Comparison of ENCODE assay signal across 9 mouse cellular contexts in genomic region chr8:105295256-105295655, GRCm38 (mm10). TPM values are rescaled to one million over a fixed set of nuclear protein-coding genes. Genes with fewer than 3 reads are reported as not detected.
DNase-seq lines count a peak whose midpoint lies in the region; ATAC-seq lines count a peak whose summit lies in the region.
"Had no signal": no experiment of that assay in that cellular context is flagged by ENCODE, and none has a peak within 500 bp of the region (broad histone marks: within the 10 kb centered on the region; RNA-seq: fewer than 3 reads in every experiment).

No protein-coding gene starts in this region.

- no peaks in the 10 kb centered on the region for H3K9me3 ChIP-seq in heart, embryonic 11.5 days (replicated peaks; ENCODE audit: control insufficient read depth, low read length)
- H3K9me3 ChIP-seq in megakaryocyte, embryonic 14.5 days, result no peaks in the 10 kb centered on the region
- no peaks in the 10 kb centered on the region for H3K9me3 ChIP-seq in hindbrain, embryonic 15.5 days
- no peaks in the 10 kb centered on the region for H3K9me3 ChIP-seq in midbrain, embryonic 16.5 days (replicated peaks; ENCODE audit: control insufficient read depth, low read length, poor library complexity, severe bottlenecking)

- H3K9ac ChIP-seq in heart, embryonic 11.5 days (ENCODE audit: low read depth, low read length), result peak overlapping the region; percentile 44; the same call in 1 of the 2 replicates
- H3K9ac ChIP-seq in hindbrain, embryonic 15.5 days, result no peak overlapping the region
- no peak overlapping the region for H3K9ac ChIP-seq in midbrain, embryonic 16.5 days (ENCODE audit: low read depth, low read length)

- peak overlapping the region; percentile 28 for H3K4me2 ChIP-seq in heart, embryonic 11.5 days
- H3K4me2 ChIP-seq in hindbrain, embryonic 15.5 days, result 0 out of 2 replicates have a peak overlapping the region, but pooled peaks have one; percentile 22
- 0 out of 2 replicates have a peak overlapping the region, but pooled peaks have one; percentile 6 for H3K4me2 ChIP-seq in midbrain, embryonic 16.5 days (ENCODE audit: low read length)

- peaks cover 11% of the 10 kb centered on the region for H3K27me3 ChIP-seq in heart, embryonic 11.5 days (ENCODE audit: control insufficient read depth, insufficient read depth, low read length)
- no peaks in the 10 kb centered on the region for H3K27me3 ChIP-seq in megakaryocyte, embryonic 14.5 days (replicated peaks)
- no peaks in the 10 kb centered on the region for H3K27me3 ChIP-seq in hindbrain, embryonic 15.5 days
- H3K27me3 ChIP-seq in midbrain, embryonic 16.5 days (ENCODE audit: control insufficient read depth, insufficient read depth, low read depth, low read length), result no peaks in the 10 kb centered on the region

- H3K4me1 ChIP-seq in heart, embryonic 11.5 days (ENCODE audit: control insufficient read depth, insufficient read depth, low read length), result peaks cover 20% of the 10 kb centered on the region
- peaks cover 81% of the 10 kb centered on the region for H3K4me1 ChIP-seq in megakaryocyte, embryonic 14.5 days
- H3K4me1 ChIP-seq in hindbrain, embryonic 15.5 days (replicated peaks), result peaks cover 35% of the 10 kb centered on the region
- H3K4me1 ChIP-seq in midbrain, embryonic 16.5 days (ENCODE audit: control insufficient read depth, insufficient read depth, low read length), result peaks cover 30% of the 10 kb centered on the region

- H3K36me3 ChIP-seq in heart, embryonic 11.5 days (ENCODE audit: control insufficient read depth, insufficient read depth, low read length), result peaks cover 10% of the 10 kb centered on the region
- peaks cover 47% of the 10 kb centered on the region for H3K36me3 ChIP-seq in megakaryocyte, embryonic 14.5 days (replicated peaks; ENCODE audit: low read length)
- peaks cover 11% of the 10 kb centered on the region for H3K36me3 ChIP-seq in hindbrain, embryonic 15.5 days
- peaks cover under 1% of the 10 kb centered on the region for H3K36me3 ChIP-seq in midbrain, embryonic 16.5 days (ENCODE audit: control insufficient read depth, insufficient read depth, low read length)

- no peak for ATAC-seq in heart, embryonic 11.5 days (replicated peaks; ENCODE audit: insufficient number of reproducible peaks, low FRiP score, low TSS enrichment)
- no peak for ATAC-seq in megakaryocyte, adult 5-6 weeks (ENCODE audit: poor library complexity, severe bottlenecking)
- no peak for ATAC-seq in hindbrain, embryonic 15.5 days (ENCODE audit: low FRiP score, low read depth)
- ATAC-seq in midbrain, embryonic 16.5 days, result no peak
- ATAC-seq in inflammation-experienced regulatory T-cells, adult 6 months, result no peak

- DNase-seq in heart, adult 8-10 months (ENCODE audit: low spot score), result no peak
- no peak for DNase-seq in right cerebral cortex, postnatal 4 days
- DNase-seq: layer of hippocampus, postnatal 36 days had no signal

- peak overlapping the region; percentile 2; the same call in 1 of the 2 replicates for H3K27ac ChIP-seq in heart, embryonic 11.5 days (ENCODE audit: low read depth, low read length)
- no peak overlapping the region for H3K27ac ChIP-seq in hindbrain, embryonic 15.5 days (replicated peaks)
- no peak overlapping the region for H3K27ac ChIP-seq in midbrain, embryonic 16.5 days (ENCODE audit: low read length)

- H3K4me3 ChIP-seq in heart, embryonic 11.5 days (ENCODE audit: low read depth, low read length), result peak overlapping the region; percentile 20
- H3K4me3 ChIP-seq in megakaryocyte, embryonic 14.5 days (replicated peaks), result peak overlapping the region; percentile 97
- no peak overlapping the region for H3K4me3 ChIP-seq in hindbrain, embryonic 15.5 days
- no peak overlapping the region for H3K4me3 ChIP-seq in midbrain, embryonic 16.5 days (ENCODE audit: low read depth, low read length)

- 60% methylated on average over 11 of the region's 11 CpGs for WGBS in heart, embryonic 11.5 days (ENCODE audit: insufficient replicate concordance)
- 76% methylated on average over 11 of the region's 11 CpGs for WGBS in hindbrain, embryonic 15.5 days
- WGBS in midbrain, embryonic 16.5 days, result 65% methylated on average over 11 of the region's 11 CpGs

RNA-seq across cellular contexts. Expression of gene Exoc3l, which starts 0.6 kb away (rescaled TPM):
- 10.8 and 15.0 TPM in 2 replicates for polyA plus RNA-seq in heart, embryonic 11.5 days (2014; fragmentation: Nextera tagmentation; extraction: Ambion mirVana)
- 1 to 10 TPM; 3.6 to 6.2 (median 4.8) TPM for total RNA-seq in heart, adult 8-10 months (2022)
- polyA plus RNA-seq in megakaryocyte, embryonic 14.5 days (2012; ENCODE audit: insufficient read depth, low replicate concordance), result 76.3 and 141 TPM in 2 replicates
- total RNA-seq in megakaryocyte, adult 5-6 weeks (2015), result 0.09 and 0.25 TPM in 2 replicates
- 0.26 TPM in 1 of 2 replicates, not detected in the other for total RNA-seq in megakaryocyte, adult 5-6 weeks (2017)
- 11.6 and 14.2 TPM in 2 replicates for polyA plus RNA-seq in hindbrain, embryonic 15.5 days (2015; fragmentation: Nextera tagmentation; extraction: Ambion mirVana)
- polyA plus RNA-seq in midbrain, embryonic 16.5 days (2015; fragmentation: Nextera tagmentation; extraction: Ambion mirVana), result 10.5 and 12.0 TPM in 2 replicates
- polyA plus RNA-seq in inflammation-experienced regulatory T-cells, adult 6 months (2017; shearing (Covaris generic)), result under 1 TPM in 2 of 3 experiments, not detected in 1; 0.38 to 0.60 TPM

RNA-seq across cellular contexts. Expression of gene E2f4, which starts 2.2 kb away (rescaled TPM):
- polyA plus RNA-seq in heart, embryonic 11.5 days (2014; fragmentation: Nextera tagmentation; extraction: Ambion mirVana), result 70.7 and 81.9 TPM in 2 replicates
- total RNA-seq in heart, adult 8-10 months (2022), result 10 to 100 TPM; 18.7 to 21.9 (median 21.4) TPM
- 39.4 and 41.2 TPM in 2 replicates for polyA plus RNA-seq in megakaryocyte, embryonic 14.5 days (2012; ENCODE audit: insufficient read depth, low replicate concordance)
- total RNA-seq in megakaryocyte, adult 5-6 weeks (2015), result 75.8 and 76.8 TPM in 2 replicates
- total RNA-seq in megakaryocyte, adult 5-6 weeks (2017), result 26.9 and 33.7 TPM in 2 replicates
- polyA plus RNA-seq in hindbrain, embryonic 15.5 days (2015; fragmentation: Nextera tagmentation; extraction: Ambion mirVana), result 44.0 and 51.0 TPM in 2 replicates
- 40.1 and 41.6 TPM in 2 replicates for polyA plus RNA-seq in midbrain, embryonic 16.5 days (2015; fragmentation: Nextera tagmentation; extraction: Ambion mirVana)
- 10 to 100 TPM; 54.2 to 61.3 (median 55.9) TPM for polyA plus RNA-seq in inflammation-experienced regulatory T-cells, adult 6 months (2017; shearing (Covaris generic))

RNA-seq across cellular contexts. Expression of gene 4931428F04Rik, which starts 5.6 kb away (rescaled TPM):
- 4.5 and 6.7 TPM in 2 replicates for polyA plus RNA-seq in heart, embryonic 11.5 days (2014; fragmentation: Nextera tagmentation; extraction: Ambion mirVana)
- total RNA-seq in heart, adult 8-10 months (2022), result 1 to 10 TPM; 1.1 to 1.6 (median 1.5) TPM
- 1.6 and 1.8 TPM in 2 replicates for polyA plus RNA-seq in megakaryocyte, embryonic 14.5 days (2012; ENCODE audit: insufficient read depth, low replicate concordance)
- 0.14 and 1.1 TPM in 2 replicates for total RNA-seq in megakaryocyte, adult 5-6 weeks (2015)
- total RNA-seq in megakaryocyte, adult 5-6 weeks (2017), result 0.18 and 0.94 TPM in 2 replicates
- polyA plus RNA-seq in hindbrain, embryonic 15.5 days (2015; fragmentation: Nextera tagmentation; extraction: Ambion mirVana), result 124 and 146 TPM in 2 replicates
- polyA plus RNA-seq in midbrain, embryonic 16.5 days (2015; fragmentation: Nextera tagmentation; extraction: Ambion mirVana), result 168 and 175 TPM in 2 replicates
- 1 to 10 TPM; 1.2 to 2.5 (median 2.1) TPM for polyA plus RNA-seq in inflammation-experienced regulatory T-cells, adult 6 months (2017; shearing (Covaris generic))

RNA-seq across cellular contexts. Expression of gene Elmo3, which starts 10.1 kb away (rescaled TPM):
- polyA plus RNA-seq in heart, embryonic 11.5 days (2014; fragmentation: Nextera tagmentation; extraction: Ambion mirVana), result 2.9 and 4.2 TPM in 2 replicates
- 1 to 10 TPM in 3 of 4 experiments, under 1 TPM in 1; 0.75 to 1.8 (median 1.3) TPM for total RNA-seq in heart, adult 8-10 months (2022)
- 0.63 TPM in 1 of 2 replicates, not detected in the other for polyA plus RNA-seq in megakaryocyte, embryonic 14.5 days (2012; ENCODE audit: insufficient read depth, low replicate concordance)
- total RNA-seq in megakaryocyte, adult 5-6 weeks (2015), result 0.46 and 0.58 TPM in 2 replicates
- total RNA-seq in megakaryocyte, adult 5-6 weeks (2017), result 0.20 and 0.51 TPM in 2 replicates
- 1.3 and 1.5 TPM in 2 replicates for polyA plus RNA-seq in hindbrain, embryonic 15.5 days (2015; fragmentation: Nextera tagmentation; extraction: Ambion mirVana)
- polyA plus RNA-seq in midbrain, embryonic 16.5 days (2015; fragmentation: Nextera tagmentation; extraction: Ambion mirVana), result 0.88 and 1.1 TPM in 2 replicates
- 10 to 100 TPM in 1 of 3 experiments, 1 to 10 TPM in 2; 3.9 to 11.8 (median 9.5) TPM for polyA plus RNA-seq in inflammation-experienced regulatory T-cells, adult 6 months (2017; shearing (Covaris generic))

RNA-seq across cellular contexts. Expression of gene Nol3, which starts 19.3 kb away (rescaled TPM):
- 1.8 and 2.0 TPM in 2 replicates for polyA plus RNA-seq in heart, embryonic 11.5 days (2014; fragmentation: Nextera tagmentation; extraction: Ambion mirVana)
- total RNA-seq in heart, adult 8-10 months (2022), result 10 to 100 TPM; 23.7 to 28.3 (median 27.1) TPM
- 0.41 TPM in 1 of 2 replicates, not detected in the other for polyA plus RNA-seq in megakaryocyte, embryonic 14.5 days (2012; ENCODE audit: insufficient read depth, low replicate concordance)
- not detected in 2 replicates for total RNA-seq in megakaryocyte, adult 5-6 weeks (2015)
- total RNA-seq in megakaryocyte, adult 5-6 weeks (2017), result 0.07 TPM in 1 of 2 replicates, not detected in the other
- polyA plus RNA-seq in hindbrain, embryonic 15.5 days (2015; fragmentation: Nextera tagmentation; extraction: Ambion mirVana), result 5.2 and 5.7 TPM in 2 replicates
- 4.5 and 4.7 TPM in 2 replicates for polyA plus RNA-seq in midbrain, embryonic 16.5 days (2015; fragmentation: Nextera tagmentation; extraction: Ambion mirVana)
- polyA plus RNA-seq in inflammation-experienced regulatory T-cells, adult 6 months (2017; shearing (Covaris generic)), result under 1 TPM in 1 of 3 experiments, not detected in 2; 0.26 TPM

Comparison
In these comparisons a context has a peak if more than half of its experiments do, and no peak if none do; other contexts are left out.
1. H3K4me3 ChIP-seq: peak in heart, embryonic 11.5 days (single experiment) and megakaryocyte, embryonic 14.5 days (single experiment); none in hindbrain, embryonic 15.5 days (single experiment) and midbrain, embryonic 16.5 days (single experiment).
2. RNA of gene 4931428F04Rik, which starts 5.6 kb away (polyA plus RNA-seq): 168 to 175 TPM in midbrain, embryonic 16.5 days and 124 to 146 TPM in hindbrain, embryonic 15.5 days; 4.5 to 6.7 TPM in heart, embryonic 11.5 days, 1.2 to 2.5 TPM in inflammation-experienced regulatory T-cells, adult 6 months and 1.6 to 1.8 TPM in megakaryocyte, embryonic 14.5 days; every median in the first group is over 10 times any median in the second.
3. Peak in every context shown above with its lines, with median percentiles within 50 percentile points of each other: H3K4me2 ChIP-seq.